Mouse (Mus musculus): ENCODE results near the gene Phf21b. TPM values are rescaled to one million over a fixed set of nuclear protein-coding genes. Genes with fewer than 3 reads are reported as not detected.

The Phf21b gene
- total and polyA plus RNA-seq, 2 experiments from 2014 or later = 0.04 to 0.05 TPM

DNA sequence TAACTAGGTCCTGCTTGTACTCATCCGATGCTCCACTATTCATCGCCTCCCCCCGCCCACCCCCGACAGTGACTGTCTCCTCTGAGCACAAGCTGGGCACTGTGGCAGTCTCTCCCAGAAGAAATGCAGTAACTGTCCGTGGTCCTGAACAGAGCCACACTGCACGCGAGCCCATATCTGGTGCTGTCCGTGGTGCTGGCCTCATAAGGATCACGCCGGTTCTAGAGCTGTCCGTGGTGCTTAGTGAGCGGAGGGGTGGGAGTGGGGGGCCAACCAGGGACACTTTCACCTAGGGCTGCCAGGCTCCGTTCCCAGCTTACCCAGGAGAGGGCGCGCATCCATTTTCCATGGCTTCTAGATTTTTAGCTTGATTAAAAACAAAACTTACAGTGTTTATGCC is 26.4 kb downstream of the Phf21b start:
- Histone ChIP-seq H3K4me3 (ENCODE audit: low read depth, low read length) (no peak overlapping the region), H3K27ac (ENCODE audit: low read depth) (no peak overlapping the region), H3K4me1 (ENCODE audit: control insufficient read depth, insufficient read depth) (no peaks in the 10 kb centered on the region), H3K4me2 (ENCODE audit: low read depth, low read length) (no peak overlapping the region), H3K9ac (replicated peaks; ENCODE audit: low read depth, low read length) (no peak overlapping the region), H3K36me3 (replicated peaks; ENCODE audit: control insufficient read depth, insufficient read depth, low read length) (no peaks in the 10 kb centered on the region), H3K27me3 (ENCODE audit: control insufficient read depth, insufficient read depth, low read length) (no peaks in the 10 kb centered on the region), H3K9me3 (replicated peaks; ENCODE audit: control insufficient read depth, low read length) (no peaks in the 10 kb centered on the region)
- 3% methylated on average over 15 of the region's 15 CpGs for WGBS
- TF ChIP-seq CTCF (IDR thresholded peaks at IDR 0.05; ENCODE audit: low read depth) (peak; percentile 43), EP300 (IDR thresholded peaks at IDR 0.05; ENCODE audit: low read depth) (no peak)
- peak; percentile 87 for DNase-seq (ENCODE audit: low spot score)
- peak; percentile 85 for ATAC-seq (ENCODE audit: insufficient read depth, low read depth)

DNA sequence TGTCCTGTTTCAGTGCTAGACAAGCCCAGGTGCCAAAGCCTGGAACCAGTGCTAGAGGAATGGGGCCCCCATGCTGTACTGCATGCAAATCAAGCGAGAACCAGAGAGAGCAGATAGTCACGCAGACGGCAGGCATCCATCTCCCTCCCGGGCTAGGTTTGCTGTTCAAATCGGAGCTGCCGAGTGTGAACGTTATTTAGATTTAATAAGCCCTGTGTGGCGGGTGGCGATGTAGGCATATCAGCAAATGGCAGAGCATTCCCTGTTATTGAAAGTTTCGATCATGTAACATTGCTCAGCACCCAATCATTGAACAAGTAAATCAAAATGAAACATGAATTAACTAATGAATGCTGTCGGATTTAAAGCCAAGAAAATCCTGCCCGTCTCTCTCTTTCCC is 27.2 kb downstream of the Phf21b start:
- WGBS = 88% methylated on average over 12 of the region's 12 CpGs
- no peak for ATAC-seq (ENCODE audit: insufficient read depth, low read depth)
- H3K9ac ChIP-seq (replicated peaks; ENCODE audit: low read depth, low read length) = no peak overlapping the region

GRCm38 (mm10) chr15:84823086-84823485 is 32.8 kb downstream of the Phf21b start:
- 77% methylated on average over 4 of the region's 4 CpGs for WGBS
- no peak for TF ChIP-seq EP300 (IDR thresholded peaks at IDR 0.05; ENCODE audit: low read depth)
- no peak for TF ChIP-seq CTCF (IDR thresholded peaks at IDR 0.05; ENCODE audit: low read depth)

More for the DNA sequence above, 27.2 kb downstream of the Phf21b start:
- H3K4me1 ChIP-seq (ENCODE audit: control insufficient read depth, insufficient read depth) = no peaks in the 10 kb centered on the region
- no peak overlapping the region for H3K4me2 ChIP-seq (ENCODE audit: low read depth, low read length)
- no peak overlapping the region for H3K4me3 ChIP-seq (ENCODE audit: low read depth, low read length)
- H3K9me3 ChIP-seq (replicated peaks; ENCODE audit: control insufficient read depth, low read length) = no peaks in the 10 kb centered on the region
- no peak for TF ChIP-seq EP300 (IDR thresholded peaks at IDR 0.05; ENCODE audit: low read depth)
- TF ChIP-seq CTCF (IDR thresholded peaks at IDR 0.05; ENCODE audit: low read depth) = no peak
- DNase-seq (ENCODE audit: low spot score) = no peak
- H3K27ac ChIP-seq (ENCODE audit: low read depth) = no peak overlapping the region
- H3K27me3 ChIP-seq (ENCODE audit: control insufficient read depth, insufficient read depth, low read length) = no peaks in the 10 kb centered on the region
- no peaks in the 10 kb centered on the region for H3K36me3 ChIP-seq (replicated peaks; ENCODE audit: control insufficient read depth, insufficient read depth, low read length)

GRCm38 (mm10) chr15:84820811-84821210 is 35.0 kb downstream of the Phf21b start:
- Histone ChIP-seq H3K9me3 (replicated peaks; ENCODE audit: control insufficient read depth, low read length) (no peaks in the 10 kb centered on the region), H3K4me2 (ENCODE audit: low read depth, low read length) (no peak overlapping the region), H3K36me3 (replicated peaks; ENCODE audit: control insufficient read depth, insufficient read depth, low read length) (no peaks in the 10 kb centered on the region), H3K9ac (replicated peaks; ENCODE audit: low read depth, low read length) (no peak overlapping the region), H3K27me3 (ENCODE audit: control insufficient read depth, insufficient read depth, low read length) (no peaks in the 10 kb centered on the region), H3K4me1 (ENCODE audit: control insufficient read depth, insufficient read depth) (no peaks in the 10 kb centered on the region), H3K27ac (ENCODE audit: low read depth) (no peak overlapping the region), H3K4me3 (ENCODE audit: low read depth, low read length) (no peak overlapping the region)
- TF ChIP-seq EP300 (IDR thresholded peaks at IDR 0.05; ENCODE audit: low read depth) (no peak), CTCF (IDR thresholded peaks at IDR 0.05; ENCODE audit: low read depth) (no peak)
- ATAC-seq (ENCODE audit: insufficient read depth, low read depth) (no peak), DNase-seq (ENCODE audit: low spot score) (no peak)
- 84% methylated on average over 4 of the region's 4 CpGs for WGBS

More at GRCm38 (mm10) chr15:84823086-84823485, 32.8 kb downstream of the Phf21b start:
- ATAC-seq (ENCODE audit: insufficient read depth, low read depth) = no peak
- H3K9me3 ChIP-seq (replicated peaks; ENCODE audit: control insufficient read depth, low read length) = no peaks in the 10 kb centered on the region
- H3K4me3 ChIP-seq (ENCODE audit: low read depth, low read length) = no peak overlapping the region
- no peak overlapping the region for H3K27ac ChIP-seq (ENCODE audit: low read depth)
- H3K4me2 ChIP-seq (ENCODE audit: low read depth, low read length) = no peak overlapping the region
- no peaks in the 10 kb centered on the region for H3K27me3 ChIP-seq (ENCODE audit: control insufficient read depth, insufficient read depth, low read length)
- no peak overlapping the region for H3K9ac ChIP-seq (replicated peaks; ENCODE audit: low read depth, low read length)
- H3K4me1 ChIP-seq (ENCODE audit: control insufficient read depth, insufficient read depth) = no peaks in the 10 kb centered on the region
- H3K36me3 ChIP-seq (replicated peaks; ENCODE audit: control insufficient read depth, insufficient read depth, low read length) = no peaks in the 10 kb centered on the region
- no peak for DNase-seq (ENCODE audit: low spot score)

GRCm38 (mm10) chr15:84818284-84818683 is 37.6 kb downstream of the Phf21b start:
- Histone ChIP-seq H3K4me3 (ENCODE audit: low read depth, low read length) (no peak overlapping the region), H3K27me3 (ENCODE audit: control insufficient read depth, insufficient read depth, low read length) (no peaks in the 10 kb centered on the region), H3K4me1 (ENCODE audit: control insufficient read depth, insufficient read depth) (no peaks in the 10 kb centered on the region), H3K36me3 (replicated peaks; ENCODE audit: control insufficient read depth, insufficient read depth, low read length) (no peaks in the 10 kb centered on the region), H3K9ac (replicated peaks; ENCODE audit: low read depth, low read length) (no peak overlapping the region), H3K4me2 (ENCODE audit: low read depth, low read length) (no peak overlapping the region), H3K27ac (ENCODE audit: low read depth) (no peak overlapping the region), H3K9me3 (replicated peaks; ENCODE audit: control insufficient read depth, low read length) (no peaks in the 10 kb centered on the region)
- WGBS = 74% methylated on average over 11 of the region's 11 CpGs
- no peak for DNase-seq (ENCODE audit: low spot score)
- no peak for ATAC-seq (ENCODE audit: insufficient read depth, low read depth)
- no peak for TF ChIP-seq EP300 (IDR thresholded peaks at IDR 0.05; ENCODE audit: low read depth)
- no peak for TF ChIP-seq CTCF (IDR thresholded peaks at IDR 0.05; ENCODE audit: low read depth)

GRCm38 (mm10) chr15:84817589-84817988 is 38.3 kb downstream of the Phf21b start:
- no peaks in the 10 kb centered on the region for H3K27me3 ChIP-seq (ENCODE audit: control insufficient read depth, insufficient read depth, low read length)
- TF ChIP-seq CTCF (IDR thresholded peaks at IDR 0.05; ENCODE audit: low read depth) (no peak), EP300 (IDR thresholded peaks at IDR 0.05; ENCODE audit: low read depth) (no peak)
- 75% methylated on average over 3 of the region's 3 CpGs for WGBS
- ATAC-seq (ENCODE audit: insufficient read depth, low read depth) = no peak
- DNase-seq (ENCODE audit: low spot score) = no peak
- no peak overlapping the region for H3K4me3 ChIP-seq (ENCODE audit: low read depth, low read length)
- no peaks in the 10 kb centered on the region for H3K9me3 ChIP-seq (replicated peaks; ENCODE audit: control insufficient read depth, low read length)
- no peaks in the 10 kb centered on the region for H3K36me3 ChIP-seq (replicated peaks; ENCODE audit: control insufficient read depth, insufficient read depth, low read length)
- no peak overlapping the region for H3K27ac ChIP-seq (ENCODE audit: low read depth)
- H3K4me1 ChIP-seq (ENCODE audit: control insufficient read depth, insufficient read depth) = no peaks in the 10 kb centered on the region
- no peak overlapping the region for H3K4me2 ChIP-seq (ENCODE audit: low read depth, low read length)
- no peak overlapping the region for H3K9ac ChIP-seq (replicated peaks; ENCODE audit: low read depth, low read length)

Measured in heart, postnatal 0 days (tissue).